Mouse (Mus musculus) testis, adult 2 months (tissue): ENCODE data around the gene Foxe3. TPM values are rescaled to one million over a fixed set of nuclear protein-coding genes. Genes with fewer than 3 reads are reported as not detected.

ENCODE experiments used
- H3K27ac ChIP-seq: fragments of 200-500 bp; 2 replicates; pipeline ENCODE4 v1.5.1; 2012; ENCODE audit warnings: low read depth, low read length; ENCODE audit not compliant: control insufficient read depth, insufficient read depth
- H3K27me3 ChIP-seq: fragments of 200-500 bp; 2 replicates; pipeline ENCODE4 v1.6.1; 2012; ENCODE audit warnings: mild to moderate bottlenecking, low read length, moderate library complexity; ENCODE audit not compliant: control insufficient read depth, insufficient read depth
- H3K36me3 ChIP-seq: fragments of 200-500 bp; 2 replicates; pipeline ENCODE4 v1.6.1; 2012; ENCODE audit warnings: mild to moderate bottlenecking, low read length; ENCODE audit not compliant: control insufficient read depth, insufficient read depth
- H3K4me1 ChIP-seq: fragments of 200-500 bp; 2 replicates; pipeline ENCODE4 v1.6.1; 2012; ENCODE audit warnings: low read length; ENCODE audit not compliant: control insufficient read depth, insufficient read depth
- H3K4me3 ChIP-seq: fragments of 200-500 bp; 2 replicates; pipeline ENCODE4 v1.5.1; 2012; ENCODE audit warnings: low read depth, mild to moderate bottlenecking, low read length, moderate library complexity, mixed read lengths; ENCODE audit not compliant: control insufficient read depth
- CTCF ChIP-seq: fragments of 200-500 bp; IDR thresholded peaks from 2 replicates; pipeline ENCODE4 v1.5.1; 2012; ENCODE audit warnings: low read depth, mild to moderate bottlenecking, inconsistent platforms, low read length, moderate library complexity; ENCODE audit not compliant: control insufficient read depth, insufficient read depth, insufficient replicate concordance
- POLR2A ChIP-seq: fragments of 200-500 bp; IDR thresholded peaks from 2 replicates; pipeline ENCODE4 v1.6.1; 2012; ENCODE audit warnings: low read depth, mild to moderate bottlenecking, inconsistent platforms, low read length, moderate library complexity; ENCODE audit not compliant: control insufficient read depth
- polyA plus RNA-seq: library from polyadenylated mRNA; depleted of rRNA; stranded (reverse); fragments of >200 nt; gene quantifications from 2 replicates; pipeline ENCODE4 v1.2.3, GENCODE M21; 2012

Gene Foxe3
- polyA plus RNA-seq, 1 experiment, result 0.95 TPM

GRCm38 (mm10) chr4:114907056-114907917 is 18.5 kb downstream of the Foxe3 start:
- H3K27ac ChIP-seq, result no peak overlapping the region
- H3K4me1 ChIP-seq, result peaks cover 14% of the 10 kb centered on the region
- no peak for TF ChIP-seq CTCF
- TF ChIP-seq POLR2A, result no peak
- peak overlapping the region; percentile 82 for H3K4me3 ChIP-seq
- H3K36me3 ChIP-seq, result no peaks in the 10 kb centered on the region
- H3K27me3 ChIP-seq, result peaks cover 6% of the 10 kb centered on the region

DNA sequence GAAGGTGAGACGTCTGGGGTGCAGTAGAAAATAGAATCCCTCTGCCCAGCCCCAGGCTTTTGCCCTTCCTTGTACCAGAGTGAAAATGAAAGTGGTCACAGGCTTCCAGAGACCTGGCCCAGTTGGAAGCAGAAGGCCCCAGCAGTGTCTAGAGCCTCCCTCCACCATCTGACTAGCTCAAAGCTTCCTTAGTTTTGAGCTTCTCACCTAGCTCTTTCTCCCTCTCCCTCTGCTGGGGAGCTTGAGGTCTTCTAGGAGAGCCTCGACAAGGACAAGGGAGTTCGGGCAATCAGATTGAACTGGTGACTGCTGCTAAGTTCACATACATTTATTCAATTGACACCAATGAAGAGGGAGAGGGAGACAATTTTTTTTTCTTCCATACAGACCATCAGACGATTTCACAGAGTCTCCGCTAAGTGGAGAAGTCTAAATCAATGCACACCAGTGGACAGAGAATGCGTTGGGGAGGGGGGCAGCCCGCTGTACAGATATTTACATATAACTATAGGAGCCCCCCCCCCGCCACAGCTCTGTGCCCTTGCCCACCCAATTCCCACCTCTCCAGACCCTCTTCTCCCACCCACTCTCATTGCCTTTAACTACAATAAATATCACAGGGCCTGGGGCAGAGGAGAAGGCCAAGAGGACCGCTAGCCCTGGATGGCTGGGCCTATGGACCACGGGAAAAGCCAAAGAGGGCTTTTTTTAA is 19.7 kb downstream of the Foxe3 start:
- Histone ChIP-seq H3K4me1 (peaks cover 18% of the 10 kb centered on the region), H3K36me3 (no peaks in the 10 kb centered on the region), H3K4me3 (no peak overlapping the region), H3K27ac (no peak overlapping the region), H3K27me3 (peaks cover 6% of the 10 kb centered on the region)
- no peak for TF ChIP-seq CTCF
- TF ChIP-seq POLR2A, result no peak

GRCm38 (mm10) chr4:114905501-114905900 is 20.3 kb downstream of the Foxe3 start:
- Histone ChIP-seq H3K36me3 (no peaks in the 10 kb centered on the region), H3K4me3 (no peak overlapping the region), H3K27ac (no peak overlapping the region), H3K4me1 (peaks cover 18% of the 10 kb centered on the region), H3K27me3 (peaks cover 6% of the 10 kb centered on the region)
- no peak for TF ChIP-seq POLR2A
- TF ChIP-seq CTCF, result no peak

- no peak overlapping the region for H3K4me3 ChIP-seq
- H3K27me3 ChIP-seq, result peaks cover 6% of the 10 kb centered on the region
- H3K36me3 ChIP-seq, result no peaks in the 10 kb centered on the region
- H3K27ac ChIP-seq, result no peak overlapping the region
- H3K4me1 ChIP-seq, result peaks cover 14% of the 10 kb centered on the region
- TF ChIP-seq CTCF (no peak), POLR2A (no peak)
These were observed 22.4 kb downstream of the Foxe3 start for GRCm38 (mm10) chr4:114903422-114903782.

- Histone ChIP-seq H3K27ac (no peak overlapping the region), H3K4me3 (no peak overlapping the region), H3K4me1 (peaks cover 10% of the 10 kb centered on the region), H3K36me3 (no peaks in the 10 kb centered on the region), H3K27me3 (peaks cover 6% of the 10 kb centered on the region; the same call in 1 of the 2 replicates)
- no peak for TF ChIP-seq CTCF
- no peak for TF ChIP-seq POLR2A
These were observed 23.0 kb downstream of the Foxe3 start for GRCm38 (mm10) chr4:114902641-114903421.

DNA sequence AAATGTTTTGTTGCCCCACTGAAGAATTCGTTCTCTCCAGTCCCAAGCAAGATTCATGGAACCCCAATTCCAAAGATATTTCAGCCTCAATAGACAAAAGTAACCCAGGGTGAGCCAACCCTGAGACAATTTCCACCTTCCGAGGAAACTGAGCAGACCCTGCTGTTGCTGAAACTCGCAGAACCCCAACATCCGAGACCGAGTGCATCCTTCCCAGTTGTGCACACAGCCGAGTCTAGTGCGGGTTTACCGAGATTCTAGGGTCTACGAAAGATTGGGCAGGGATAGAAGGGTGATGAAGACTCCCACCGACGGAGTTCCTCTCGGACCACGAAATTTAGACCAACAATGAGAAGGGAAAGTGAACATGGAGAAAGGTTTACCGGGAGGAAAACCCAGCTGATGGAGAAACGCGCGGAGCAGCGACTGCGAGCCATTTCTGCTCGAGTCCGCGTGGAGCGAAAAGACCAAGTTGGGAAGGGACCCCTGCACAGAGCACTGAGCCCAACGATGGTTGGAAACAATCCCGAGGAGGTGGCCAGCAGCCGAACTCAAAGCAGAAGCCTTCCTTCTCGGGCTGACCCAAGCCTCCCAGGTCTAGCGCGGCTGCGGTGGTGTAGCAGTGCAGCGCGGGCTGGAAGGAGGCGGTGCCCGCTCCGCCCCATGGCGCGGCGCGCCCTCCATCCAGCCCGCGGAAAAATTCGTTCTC is 24.0 kb downstream of the Foxe3 start:
- Histone ChIP-seq H3K27ac (no peak overlapping the region), H3K4me3 (no peak overlapping the region), H3K27me3 (no peaks in the 10 kb centered on the region; the same call in 1 of the 2 replicates), H3K36me3 (no peaks in the 10 kb centered on the region), H3K4me1 (peaks cover 4% of the 10 kb centered on the region)
- TF ChIP-seq CTCF (no peak), POLR2A (no peak)
